Mouse (Mus musculus) cerebellum, postnatal 4 days (tissue): ENCODE results near the gene P3h4.

Experiments
- DNase-seq, 2 experiments: peaks; one replicate each; pipeline ENCODE4 v3.0.0; 2022; ENCODE audit warnings: low spot score in 2 of 2, mixed read lengths in 1 of 2

P3h4 gene

GRCm38 (mm10) chr11:100414021-100414913 is at the start of gene P3h4:
TSS of gene P3h4 (minus strand) at chr11:100414836.
- peak; percentile 68 to 87 for DNase-seq

- DNase-seq: no peak
Measured at GRCm38 (mm10) chr11:100462699-100463098, 48.1 kb upstream of the P3h4 start.

- no peak for DNase-seq
Measured at GRCm38 (mm10) chr11:100457711-100458110, 43.1 kb upstream of the P3h4 start.

- no peak for DNase-seq
Measured at GRCm38 (mm10) chr11:100457247-100457646, 42.6 kb upstream of the P3h4 start.

DNA sequence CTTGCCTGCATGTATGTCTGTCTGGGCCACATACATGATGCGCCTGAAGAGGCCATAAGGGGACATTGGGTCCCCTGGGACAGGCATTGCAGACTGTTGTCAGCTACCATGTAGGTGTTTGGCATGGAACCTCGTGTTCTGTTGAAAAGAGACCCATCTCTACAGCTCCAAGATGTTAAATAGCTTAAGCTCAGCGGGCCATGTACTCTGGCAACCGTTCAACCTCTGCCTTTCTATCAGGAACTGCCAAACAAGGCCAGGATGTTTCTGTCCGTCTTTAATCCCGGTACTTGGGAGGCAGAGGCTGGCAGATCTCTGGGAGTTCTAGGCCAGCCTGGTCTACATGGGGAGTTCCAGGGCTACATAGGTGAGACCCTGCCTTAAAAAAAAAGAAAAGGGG is 28.0 kb upstream of the P3h4 start:
- no peak for DNase-seq

DNA sequence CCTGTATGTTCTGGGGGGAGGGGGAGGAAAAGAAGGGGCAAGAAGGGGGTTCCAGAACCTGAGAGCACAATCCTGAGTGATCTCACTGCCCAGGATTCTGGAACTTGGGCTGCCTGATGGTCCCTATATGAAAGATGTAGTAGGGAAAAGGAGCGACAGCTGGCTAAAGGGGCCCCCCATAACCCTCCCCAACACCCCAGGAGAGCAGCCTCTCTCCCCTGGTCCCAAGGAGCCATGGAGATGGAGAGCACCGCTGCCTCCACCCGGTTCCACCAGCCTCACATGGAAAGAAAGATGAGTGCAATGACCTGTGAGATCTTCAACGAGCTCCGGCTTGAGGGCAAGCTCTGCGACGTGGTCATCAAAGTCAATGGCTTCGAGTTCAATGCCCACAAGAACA is 27.2 kb upstream of the P3h4 start, which contains the start of the genes Nt5c3b and Klhl10:
TSS of gene Nt5c3b (minus strand) at position 12 of the 400 bp plus-strand sequence.
TSS of gene Klhl10 (plus strand) at position 121 of the 400 bp plus-strand sequence.
- no peak for DNase-seq

- DNase-seq: peak; percentile 67 to 81
Measured at GRCm38 (mm10) chr11:100440691-100441522, 26.3 kb upstream of the P3h4 start.

DNA sequence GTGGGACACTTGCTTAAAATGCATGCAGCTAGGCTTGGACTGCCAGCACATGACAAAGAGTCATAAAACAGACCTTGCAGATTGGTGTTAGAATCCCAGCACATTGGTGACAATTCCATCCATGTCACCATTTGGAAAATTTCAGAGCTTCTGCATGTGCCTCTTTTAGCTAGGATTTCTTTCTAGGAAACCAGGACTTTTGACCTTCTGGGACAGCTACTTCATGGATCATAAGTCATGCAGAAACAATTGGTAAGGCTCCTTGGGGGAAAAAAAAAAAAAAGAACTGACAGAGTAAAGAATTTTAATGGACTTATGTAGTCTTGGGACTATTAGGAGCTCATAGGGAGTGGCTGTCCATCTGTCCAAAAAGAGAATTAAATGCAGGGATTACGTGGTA is 23.3 kb upstream of the P3h4 start:
- no peak for DNase-seq

DNA sequence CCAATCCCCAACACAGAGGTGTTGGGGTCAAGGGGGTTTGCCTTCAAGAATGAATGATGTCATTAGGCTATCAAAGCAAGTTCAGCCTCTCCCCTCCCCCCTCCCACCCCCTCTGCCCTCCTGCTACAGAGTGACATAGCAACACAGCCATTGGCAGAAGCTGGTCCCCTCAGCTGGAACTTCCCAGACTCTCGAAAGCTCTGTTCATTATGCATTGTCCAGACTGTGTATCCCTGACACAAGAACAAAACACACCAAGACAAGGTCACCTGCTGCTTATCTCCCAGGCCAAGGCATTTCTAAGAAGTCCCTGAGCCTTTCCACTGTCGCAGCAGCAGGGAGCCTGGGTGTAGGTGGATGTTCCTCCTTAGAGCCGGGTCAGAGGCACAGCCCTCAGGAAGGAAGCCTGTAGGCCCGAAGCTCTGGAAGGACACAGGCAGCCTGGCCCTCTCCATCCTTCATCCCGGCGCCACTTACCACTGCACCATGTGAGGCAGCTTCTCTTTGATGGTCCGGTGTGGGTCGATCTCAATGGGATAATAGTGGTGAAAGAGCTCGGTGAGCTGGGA is 21.1 kb upstream of the P3h4 start:
- DNase-seq: no peak

DNA sequence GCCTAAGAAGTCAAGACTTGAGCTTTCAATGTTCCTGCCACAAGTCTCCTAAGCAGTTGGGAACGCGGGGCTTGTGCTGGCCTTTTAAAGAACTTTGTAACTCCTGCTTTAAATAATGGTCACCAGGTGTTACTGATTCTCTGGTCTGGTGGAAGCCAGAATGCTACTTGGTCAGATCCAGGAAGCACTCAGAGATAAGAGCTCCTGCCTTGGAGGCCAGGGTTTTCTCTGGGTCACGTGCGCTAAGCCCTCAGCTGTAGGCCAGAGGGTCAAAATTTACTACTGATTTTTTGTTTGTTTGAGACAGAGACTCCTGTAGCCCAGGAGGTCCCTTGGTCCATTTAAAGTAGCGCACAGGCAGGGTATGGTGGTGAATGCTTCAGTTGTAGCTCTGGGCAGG is 17.4 kb upstream of the P3h4 start:
- DNase-seq: no peak

DNA sequence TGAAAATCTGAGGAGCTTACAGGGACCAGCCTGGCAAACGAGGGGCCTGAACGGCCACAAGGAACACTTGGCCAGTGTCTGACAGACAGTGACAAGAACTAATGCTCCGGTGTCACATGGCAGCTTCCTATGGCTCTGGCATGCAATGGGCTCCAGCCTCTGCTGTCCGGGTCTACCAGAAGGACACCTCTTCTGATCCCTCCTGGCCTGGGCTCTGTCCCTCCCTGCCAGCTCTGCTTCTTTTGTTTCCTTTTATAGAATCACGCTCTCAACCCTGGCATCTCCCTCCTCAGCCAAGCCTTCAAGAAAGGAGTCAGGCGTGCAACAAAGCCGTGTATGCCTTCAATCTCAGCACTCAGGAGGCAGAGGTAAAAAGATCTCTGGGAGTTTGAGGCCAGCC is 15.4 kb upstream of the P3h4 start:
- DNase-seq: no peak

GRCm38 (mm10) chr11:100428612-100429199 is 14.1 kb upstream of the P3h4 start:
- no peak for DNase-seq

- no peak for DNase-seq
Measured at GRCm38 (mm10) chr11:100426820-100427219, 12.2 kb upstream of the P3h4 start.

GRCm38 (mm10) chr11:100425851-100426250 is 11.2 kb upstream of the P3h4 start:
- DNase-seq: peak in 1 of 2 experiments; percentile 62

- no peak for DNase-seq
Measured at GRCm38 (mm10) chr11:100423836-100424235, 9.2 kb upstream of the P3h4 start.

DNA sequence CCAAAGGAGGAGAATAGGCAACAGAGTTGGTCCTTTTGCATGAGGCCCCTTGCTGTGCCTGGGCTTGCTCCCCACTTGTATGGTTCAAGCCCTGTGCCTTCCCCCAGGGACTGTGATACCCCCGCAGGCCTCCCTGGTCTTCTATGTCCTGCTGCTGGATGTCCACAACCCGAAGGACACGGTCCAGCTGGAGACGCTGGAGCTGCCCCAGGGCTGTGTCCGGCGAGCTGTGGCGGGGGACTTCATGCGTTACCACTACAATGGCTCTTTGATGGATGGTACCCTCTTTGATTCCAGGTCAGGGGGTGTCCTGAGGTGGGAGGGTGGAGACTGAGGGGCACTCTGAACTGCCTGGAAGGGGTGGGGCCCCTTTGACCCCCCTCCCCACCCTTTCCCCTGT is 6.9 kb upstream of the P3h4 start:
- no peak for DNase-seq

DNA sequence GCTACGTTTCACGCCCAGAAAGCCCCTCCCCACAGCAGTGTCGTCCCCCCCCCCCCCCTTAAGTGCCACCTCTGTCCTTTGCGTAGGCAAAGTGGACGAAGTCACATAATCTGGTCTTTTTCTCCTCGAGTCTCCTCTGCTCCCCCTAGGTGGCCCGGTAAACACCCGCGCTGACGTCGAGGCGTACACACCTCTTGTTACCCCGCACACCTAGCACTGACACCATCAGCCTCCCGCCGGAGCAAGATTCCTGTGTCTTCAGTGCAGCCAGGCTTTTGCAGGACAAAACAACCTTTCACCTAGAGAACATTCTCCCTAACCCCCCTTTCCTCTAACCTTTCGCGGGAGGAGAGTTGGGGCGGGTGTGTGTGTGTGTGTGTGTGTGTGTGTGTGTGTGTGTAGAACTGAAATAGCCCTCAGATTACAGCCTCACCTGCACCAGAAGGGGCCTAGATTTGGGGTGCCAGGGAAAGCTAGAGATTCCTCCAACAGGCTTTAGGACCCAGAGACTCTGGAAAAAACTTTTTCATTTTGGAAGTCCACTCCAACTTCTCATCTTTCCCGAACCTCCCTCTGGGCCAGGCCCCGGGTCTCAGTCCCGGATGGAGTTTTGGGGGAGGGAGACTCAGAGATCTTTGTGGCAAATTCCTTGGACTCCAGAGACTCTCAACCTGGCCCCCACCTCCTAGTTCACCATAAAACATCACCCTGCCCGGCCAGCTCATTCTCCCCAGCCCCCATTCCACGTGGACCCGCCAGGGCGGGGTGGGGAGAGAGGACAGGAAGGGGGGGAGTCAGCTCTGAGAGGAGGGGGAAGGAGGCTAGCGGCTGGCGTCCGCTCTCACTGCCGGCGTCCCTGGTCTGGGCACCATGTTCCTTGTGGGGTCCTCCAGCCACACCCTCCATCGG is 532 bp upstream of the P3h4 start, which contains the start of gene Fkbp10:
TSS of gene Fkbp10 (plus strand) at position 784 of the 909 bp plus-strand sequence.
- no peak for DNase-seq

DNA sequence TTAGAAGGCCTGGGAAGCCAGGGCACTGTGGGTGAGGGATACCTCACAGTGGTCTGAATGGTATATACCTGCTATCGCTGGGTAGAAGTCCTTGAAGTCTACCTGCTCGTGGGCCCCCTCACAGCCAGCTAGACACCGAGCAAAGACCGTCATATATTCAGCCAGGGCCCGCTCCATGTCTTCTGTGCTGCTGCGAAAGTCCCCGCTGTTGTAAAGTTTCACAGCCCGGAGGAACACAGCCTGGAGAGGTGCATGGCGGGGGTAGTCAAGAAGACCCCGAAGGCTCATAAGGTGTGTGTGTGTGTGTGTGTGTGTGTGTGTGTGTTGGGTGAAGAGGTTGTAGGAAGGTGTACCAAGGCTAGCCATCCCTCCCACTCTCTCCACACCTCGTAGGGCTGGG is 1.1 kb downstream of the P3h4 start:
- no peak for DNase-seq

DNA sequence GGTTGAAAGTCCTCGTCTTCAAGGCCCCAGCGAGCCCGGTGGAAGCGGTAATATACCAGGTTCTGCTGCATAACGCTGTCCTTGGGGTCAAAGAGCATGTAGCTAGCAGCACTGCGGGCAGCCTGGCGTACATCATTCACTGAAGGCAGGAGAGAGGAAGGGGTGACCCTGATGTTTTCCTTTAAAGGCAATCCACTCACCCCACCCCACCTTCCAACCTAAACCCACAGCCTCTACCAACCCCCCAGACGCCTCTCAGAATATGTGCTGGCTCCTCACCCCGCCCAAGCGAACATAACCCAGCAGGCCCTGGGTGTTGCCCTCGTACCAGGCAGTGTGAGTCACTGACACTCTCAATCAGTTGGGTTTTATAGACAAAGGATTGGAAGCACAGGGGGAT is 2.9 kb downstream of the P3h4 start:
- DNase-seq: no peak

- DNase-seq: no peak
Measured at GRCm38 (mm10) chr11:100409686-100410085, 5.0 kb downstream of the P3h4 start.
